Mouse (Mus musculus) urinary bladder, postnatal 10 days (tissue): ENCODE data around the gene 1700069L16Rik.

ENCODE experiments used
- DNase-seq: peaks from one replicate; pipeline ENCODE4 v3.0.0; 2022; ENCODE audit warnings: low spot score

1700069L16Rik gene

GRCm38 (mm10) chr5:113724446-113724845, at the start of gene 1700069L16Rik:
TSS of gene 1700069L16Rik (minus strand) at chr5:113724772.
- DNase-seq = peak; percentile 48

GRCm38 (mm10) chr5:113773664-113774063, 49.1 kb upstream of the 1700069L16Rik start:
- peak; percentile 76 for DNase-seq

- DNase-seq = no peak
Observed at GRCm38 (mm10) chr5:113772905-113773519, 48.4 kb upstream of the 1700069L16Rik start.

- peak; percentile 80 for DNase-seq
Observed at GRCm38 (mm10) chr5:113772450-113772895, 47.9 kb upstream of the 1700069L16Rik start, which contains the start of the genes Sart3 and Iscu. TSS of gene Sart3 (minus strand) at chr5:113772510. TSS of gene Iscu (plus strand) at chr5:113772748.

GRCm38 (mm10) chr5:113771213-113772162, 46.9 kb upstream of the 1700069L16Rik start:
- DNase-seq = no peak

- no peak for DNase-seq
Observed at GRCm38 (mm10) chr5:113768806-113769205, 44.2 kb upstream of the 1700069L16Rik start.

GRCm38 (mm10) chr5:113765641-113766526, 41.3 kb upstream of the 1700069L16Rik start:
- no peak for DNase-seq

- no peak for DNase-seq
Observed at GRCm38 (mm10) chr5:113764426-113764825, 39.9 kb upstream of the 1700069L16Rik start.

GRCm38 (mm10) chr5:113761585-113761984, 37.0 kb upstream of the 1700069L16Rik start:
- no peak for DNase-seq

GRCm38 (mm10) chr5:113755347-113756030, 30.9 kb upstream of the 1700069L16Rik start:
- no peak for DNase-seq

GRCm38 (mm10) chr5:113751521-113752157, 27.1 kb upstream of the 1700069L16Rik start:
- no peak for DNase-seq

GRCm38 (mm10) chr5:113748556-113749331, 24.2 kb upstream of the 1700069L16Rik start:
- no peak for DNase-seq

GRCm38 (mm10) chr5:113747629-113748028, 23.1 kb upstream of the 1700069L16Rik start:
- no peak for DNase-seq

- DNase-seq = no peak
Observed at GRCm38 (mm10) chr5:113737607-113738237, 13.2 kb upstream of the 1700069L16Rik start.

GRCm38 (mm10) chr5:113736522-113737164, 12.1 kb upstream of the 1700069L16Rik start:
- DNase-seq = no peak

- no peak for DNase-seq
Observed at GRCm38 (mm10) chr5:113736113-113736502, 11.5 kb upstream of the 1700069L16Rik start.

GRCm38 (mm10) chr5:113735345-113736112, 11.0 kb upstream of the 1700069L16Rik start, which contains the start of gene Ficd:
TSS of gene Ficd (plus strand) at chr5:113735803.
- DNase-seq = peak; percentile 81

- DNase-seq = no peak
Observed at GRCm38 (mm10) chr5:113735023-113735344, 10.4 kb upstream of the 1700069L16Rik start.
